Mouse (Mus musculus) embryonic fibroblast, embryonic 13.5 days (primary cell): ENCODE data around the gene Pcdh8.

ENCODE experiments used
- CTCF ChIP-seq: IDR thresholded peaks from 2 replicates; pipeline ENCODE4 v1.5.1; 2011; ENCODE audit warnings: mild to moderate bottlenecking, control low read depth, low read length, moderate library complexity, borderline replicate concordance; ENCODE audit not compliant: insufficient read depth
- POLR2A ChIP-seq: IDR thresholded peaks from 2 replicates; pipeline ENCODE4 v1.6.1; 2011; ENCODE audit warnings: low read depth, mild to moderate bottlenecking, control low read depth, low read length, moderate library complexity

GRCm38 (mm10) chr14:79787918-79788317 lies 16.8 kb upstream of the Pcdh8 start:
- TF ChIP-seq CTCF = no peak
- TF ChIP-seq POLR2A = no peak
